Mouse (Mus musculus): Measurements from ENCODE around the gene Ptpn4. TPM values are rescaled to one million over a fixed set of nuclear protein-coding genes. Genes with fewer than 3 reads are reported as not detected.

Ptpn4 gene
- 4.1 and 5.0 TPM in 2 replicates for polyA plus RNA-seq (2016; fragmentation: Nextera tagmentation; extraction: Ambion mirVana)

DNA sequence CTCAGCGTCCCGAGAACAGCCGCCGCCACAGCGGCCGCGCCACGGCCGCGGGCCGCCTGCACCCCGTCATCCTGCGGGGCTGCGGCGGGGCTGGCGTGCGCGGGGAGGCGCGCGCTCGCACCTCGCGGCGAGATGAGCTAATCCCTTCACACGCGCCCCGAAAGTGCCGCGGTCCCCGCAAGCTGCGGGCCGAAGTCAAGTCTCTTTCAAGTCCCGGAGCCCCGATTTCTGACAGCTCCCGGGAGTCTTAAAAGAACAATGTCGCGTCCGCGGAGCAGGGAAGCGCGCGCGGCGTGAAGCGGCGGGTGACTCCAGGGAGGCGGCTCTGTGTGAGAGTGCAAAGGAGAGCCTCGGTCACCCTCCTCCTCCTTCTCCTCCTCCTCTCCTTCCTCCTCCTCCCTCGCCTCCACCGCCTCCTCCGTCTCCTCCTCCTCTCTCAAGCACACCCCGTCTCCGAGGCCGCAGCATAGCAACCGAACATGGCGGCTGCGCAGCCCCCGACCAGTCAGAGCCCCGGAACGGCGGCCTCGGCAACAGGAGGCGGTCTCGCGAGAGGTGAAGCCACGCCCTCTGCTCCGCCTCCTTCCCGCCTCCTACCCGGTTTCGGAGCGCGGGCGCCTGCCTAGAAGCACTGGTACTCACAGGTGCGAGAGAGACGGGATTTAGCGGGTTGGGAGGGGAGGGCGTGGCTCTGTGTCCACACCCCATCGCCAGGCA is at the start of gene Ptpn4:
TSS of gene Ptpn4 (minus strand) at position 579 of the 717 bp plus-strand sequence.
- no peaks in the 10 kb centered on the region for H3K9me3 ChIP-seq (replicated peaks)
- under 1% methylated on average over 78 of the region's 79 CpGs for WGBS (ENCODE audit: insufficient replicate concordance)
- ATAC-seq = peak; percentile 99
- H3K4me3 ChIP-seq = peak within 1 kb of the TSS; percentile 91
- H3K4me2 ChIP-seq = peak within 1 kb of the TSS; percentile 72
- H3K9ac ChIP-seq = peak within 1 kb of the TSS; percentile 88
- peaks cover 21% of the 10 kb centered on the region for H3K4me1 ChIP-seq
- peak within 1 kb of the TSS; percentile 91 for H3K27ac ChIP-seq
- no peaks in the 10 kb centered on the region for H3K36me3 ChIP-seq
- H3K27me3 ChIP-seq (replicated peaks) = 0 out of 2 replicates have a peak, but pooled peaks cover 3% of the 10 kb centered on the region

DNA sequence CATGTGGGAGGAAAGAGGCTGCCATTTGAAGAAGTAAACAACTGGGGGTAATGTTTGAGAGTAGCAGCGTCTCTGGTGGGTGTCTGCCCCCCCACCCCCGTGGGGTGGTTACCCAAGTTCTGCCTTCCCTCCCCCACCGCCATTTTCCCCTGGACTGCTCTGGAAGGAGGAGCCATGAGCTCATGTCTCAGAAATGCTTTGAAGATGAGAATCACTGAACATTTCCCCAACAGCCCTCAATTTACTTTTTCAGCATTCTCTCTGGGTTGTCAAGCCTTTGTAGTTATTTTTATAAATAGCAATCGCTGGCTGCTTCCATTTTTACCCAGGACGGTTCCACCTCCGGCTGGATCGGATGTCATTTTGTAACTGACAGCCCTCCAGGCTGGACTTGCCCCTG is 48.9 kb upstream of the Ptpn4 start:
- no peaks in the 10 kb centered on the region for H3K4me1 ChIP-seq
- 56% methylated on average over 7 of the region's 7 CpGs for WGBS (ENCODE audit: insufficient replicate concordance)
- no peak for ATAC-seq

DNA sequence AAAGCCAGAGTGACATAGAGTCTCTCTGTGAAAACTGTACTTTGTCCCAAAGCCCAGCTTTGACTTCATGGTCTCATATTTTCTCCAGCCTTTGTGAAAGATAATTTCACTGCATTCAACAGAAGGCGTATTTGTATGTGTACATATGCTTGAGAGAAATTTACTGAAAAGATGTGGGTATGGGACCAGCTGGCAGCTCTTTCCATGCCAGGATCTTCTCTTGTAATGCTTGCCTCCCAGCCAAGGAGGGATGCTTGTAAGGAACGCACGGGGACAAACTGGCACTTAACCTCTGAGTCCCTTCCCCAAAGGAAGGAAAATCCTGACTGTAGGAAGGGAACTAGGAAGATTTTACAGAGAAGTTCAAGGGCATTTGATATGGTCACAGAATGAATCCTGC is 46.9 kb upstream of the Ptpn4 start:
- Histone ChIP-seq H3K9me3 (replicated peaks) (no peaks in the 10 kb centered on the region), H3K27me3 (replicated peaks) (no peaks in the 10 kb centered on the region), H3K4me2 (no peak overlapping the region), H3K27ac (no peak overlapping the region), H3K36me3 (no peaks in the 10 kb centered on the region), H3K4me1 (no peaks in the 10 kb centered on the region), H3K4me3 (no peak overlapping the region), H3K9ac (no peak overlapping the region)
- no peak for ATAC-seq
- WGBS (ENCODE audit: insufficient replicate concordance) = 70% methylated on average over 3 of the region's 3 CpGs

More for the DNA sequence above, 48.9 kb upstream of the Ptpn4 start:
- H3K36me3 ChIP-seq = no peaks in the 10 kb centered on the region
- H3K4me2 ChIP-seq = no peak overlapping the region
- no peak overlapping the region for H3K9ac ChIP-seq
- no peak overlapping the region for H3K4me3 ChIP-seq
- no peaks in the 10 kb centered on the region for H3K27me3 ChIP-seq (replicated peaks)
- no peaks in the 10 kb centered on the region for H3K9me3 ChIP-seq (replicated peaks)
- H3K27ac ChIP-seq = no peak overlapping the region

DNA sequence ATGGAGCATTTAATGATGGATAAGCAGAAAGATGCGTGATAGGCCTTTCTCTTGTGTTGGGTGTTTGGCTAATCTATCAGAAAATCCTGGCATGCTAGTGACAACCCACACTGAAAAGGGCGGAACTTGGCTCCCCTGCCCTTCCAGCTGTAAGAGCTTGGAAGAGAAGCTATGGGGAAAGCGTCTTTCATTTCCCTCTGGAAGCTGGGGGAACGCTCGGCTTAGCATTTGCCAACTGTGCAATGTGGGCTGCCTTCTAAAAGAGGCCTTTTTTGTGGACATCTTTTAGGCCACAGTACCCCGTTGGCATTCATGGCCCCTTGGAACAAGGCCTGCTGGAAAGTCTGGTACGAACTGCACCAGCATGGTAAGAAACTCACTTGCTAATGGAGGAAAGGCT is 41.5 kb upstream of the Ptpn4 start:
- H3K27me3 ChIP-seq (replicated peaks) = no peaks in the 10 kb centered on the region
- no peak for ATAC-seq
- H3K9ac ChIP-seq = no peak overlapping the region
- H3K27ac ChIP-seq = no peak overlapping the region
- no peak overlapping the region for H3K4me2 ChIP-seq
- H3K4me3 ChIP-seq = no peak overlapping the region
- H3K36me3 ChIP-seq = no peaks in the 10 kb centered on the region
- WGBS (ENCODE audit: insufficient replicate concordance) = 70% methylated on average over 7 of the region's 7 CpGs
- H3K9me3 ChIP-seq (replicated peaks) = no peaks in the 10 kb centered on the region
- H3K4me1 ChIP-seq = no peaks in the 10 kb centered on the region

DNA sequence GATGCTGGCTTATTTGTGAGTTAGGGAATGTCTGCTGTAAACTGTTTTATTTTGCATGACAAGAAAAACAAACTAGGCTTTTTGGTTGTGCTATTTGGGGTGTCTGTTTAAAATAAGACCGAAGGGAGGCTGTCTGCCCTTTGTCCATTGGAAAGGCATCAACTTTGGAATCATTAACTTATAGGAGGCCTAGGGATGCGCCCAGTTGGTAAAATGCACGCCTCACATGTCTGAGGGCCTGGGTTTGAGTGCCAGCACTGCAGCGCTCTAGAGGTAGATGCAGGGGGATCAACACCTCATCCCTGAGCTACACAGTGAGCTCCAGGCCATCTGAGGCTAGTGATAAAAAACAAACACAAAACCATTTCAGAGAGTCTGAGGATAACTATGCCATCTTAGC is 40.1 kb upstream of the Ptpn4 start:
- H3K36me3 ChIP-seq = no peaks in the 10 kb centered on the region
- 73% methylated on average over 4 of the region's 4 CpGs for WGBS (ENCODE audit: insufficient replicate concordance)
- H3K4me2 ChIP-seq = no peak overlapping the region
- no peaks in the 10 kb centered on the region for H3K4me1 ChIP-seq
- H3K27ac ChIP-seq = no peak overlapping the region
- no peak overlapping the region for H3K9ac ChIP-seq
- no peak overlapping the region for H3K4me3 ChIP-seq
- H3K27me3 ChIP-seq (replicated peaks) = no peaks in the 10 kb centered on the region
- no peak for ATAC-seq
- H3K9me3 ChIP-seq (replicated peaks) = no peaks in the 10 kb centered on the region

DNA sequence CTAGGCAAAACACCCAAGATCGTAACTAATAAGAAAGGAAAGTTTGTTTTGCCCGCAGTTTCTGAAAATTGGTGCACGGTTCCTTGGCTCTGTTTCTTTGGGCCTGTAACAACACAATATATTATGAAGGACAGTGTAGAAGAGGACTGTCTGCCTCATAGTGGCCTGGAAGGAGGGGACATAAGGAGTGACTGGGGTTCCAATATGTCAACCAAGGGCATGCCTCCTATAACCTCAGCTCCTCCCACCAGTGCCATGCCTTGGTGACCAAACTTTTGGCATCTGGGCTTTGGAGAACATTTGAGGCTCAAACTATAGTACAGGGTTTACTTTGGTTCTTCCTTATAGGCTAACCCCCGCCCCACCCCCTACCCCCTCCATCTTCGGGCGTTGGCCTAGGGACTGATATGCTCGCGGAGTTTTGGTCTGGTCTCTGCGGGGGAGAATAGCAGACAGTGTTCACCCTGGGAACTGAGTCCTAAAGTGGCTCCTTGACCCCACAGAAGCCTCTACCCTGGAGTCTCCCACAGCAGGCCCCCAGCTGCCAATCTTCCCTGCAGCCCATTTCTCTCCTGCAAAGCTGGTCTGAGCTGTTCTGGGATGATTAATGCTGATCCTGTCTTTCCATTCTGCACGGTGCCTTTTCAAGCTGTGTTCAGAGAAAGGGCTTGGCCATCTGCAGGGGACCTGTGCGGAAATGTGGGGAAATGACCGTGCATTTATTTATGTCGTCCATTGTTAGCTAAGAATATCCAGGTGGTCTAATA is 31.2 kb upstream of the Ptpn4 start:
- H3K27ac ChIP-seq = no peak overlapping the region
- ATAC-seq = no peak
- WGBS (ENCODE audit: insufficient replicate concordance) = 58% methylated on average over 13 of the region's 13 CpGs

DNA sequence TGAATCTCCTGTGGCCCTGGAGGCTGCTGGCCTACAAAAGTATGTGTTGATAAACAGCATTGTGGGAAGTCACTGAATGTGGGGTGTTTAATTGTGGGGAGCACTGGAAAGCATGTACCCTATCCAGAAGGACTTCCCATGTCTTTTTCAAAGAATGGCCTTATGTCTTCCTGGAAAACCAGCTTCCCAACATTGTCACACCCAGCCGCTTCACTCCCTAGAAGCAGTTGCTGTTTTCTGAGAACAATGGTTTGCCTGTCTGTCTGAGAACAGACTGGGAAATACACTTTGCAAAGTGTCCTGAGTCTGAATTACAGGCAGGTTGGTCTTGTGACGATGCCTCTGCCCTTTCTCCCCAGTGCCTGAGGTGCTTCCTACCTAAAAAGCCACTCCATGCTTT is 29.9 kb upstream of the Ptpn4 start:
- 59% methylated on average over 2 of the region's 2 CpGs for WGBS (ENCODE audit: insufficient replicate concordance)
- H3K9ac ChIP-seq = no peak overlapping the region
- no peaks in the 10 kb centered on the region for H3K9me3 ChIP-seq (replicated peaks)
- no peak for ATAC-seq
- H3K4me2 ChIP-seq = no peak overlapping the region
- no peak overlapping the region for H3K27ac ChIP-seq
- no peaks in the 10 kb centered on the region for H3K27me3 ChIP-seq (replicated peaks)
- no peak overlapping the region for H3K4me3 ChIP-seq
- no peaks in the 10 kb centered on the region for H3K36me3 ChIP-seq
- H3K4me1 ChIP-seq = no peaks in the 10 kb centered on the region

More for the DNA sequence above, 31.2 kb upstream of the Ptpn4 start:
- Histone ChIP-seq H3K27me3 (replicated peaks) (no peaks in the 10 kb centered on the region), H3K9ac (no peak overlapping the region), H3K4me2 (no peak overlapping the region), H3K4me3 (no peak overlapping the region), H3K9me3 (replicated peaks) (no peaks in the 10 kb centered on the region), H3K36me3 (no peaks in the 10 kb centered on the region), H3K4me1 (no peaks in the 10 kb centered on the region)

DNA sequence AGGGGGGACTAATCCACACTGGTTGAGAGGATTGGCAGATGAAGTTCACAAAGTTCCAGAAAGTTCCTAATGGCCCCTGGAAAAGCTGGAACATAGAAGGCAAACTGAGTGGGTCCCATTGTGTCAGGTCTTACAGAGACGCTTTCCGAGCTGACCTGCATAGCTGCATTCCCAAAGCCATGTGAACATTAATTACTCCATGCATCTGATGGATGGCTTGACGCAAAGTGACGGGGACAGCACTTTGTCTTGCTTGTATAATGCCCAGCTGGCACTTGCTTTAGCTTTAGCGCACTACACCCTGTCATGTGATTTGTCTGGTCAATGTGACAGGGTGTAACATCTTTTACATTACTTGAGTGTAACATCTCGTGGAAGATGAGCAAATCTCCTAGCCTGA is 27.9 kb upstream of the Ptpn4 start:
- no peaks in the 10 kb centered on the region for H3K27me3 ChIP-seq (replicated peaks)
- H3K9ac ChIP-seq = no peak overlapping the region
- no peaks in the 10 kb centered on the region for H3K9me3 ChIP-seq (replicated peaks)
- no peak overlapping the region for H3K27ac ChIP-seq
- H3K4me1 ChIP-seq = no peaks in the 10 kb centered on the region
- H3K36me3 ChIP-seq = no peaks in the 10 kb centered on the region
- no peak overlapping the region for H3K4me2 ChIP-seq
- 68% methylated on average over 6 of the region's 6 CpGs for WGBS (ENCODE audit: insufficient replicate concordance)
- ATAC-seq = no peak
- H3K4me3 ChIP-seq = no peak overlapping the region

DNA sequence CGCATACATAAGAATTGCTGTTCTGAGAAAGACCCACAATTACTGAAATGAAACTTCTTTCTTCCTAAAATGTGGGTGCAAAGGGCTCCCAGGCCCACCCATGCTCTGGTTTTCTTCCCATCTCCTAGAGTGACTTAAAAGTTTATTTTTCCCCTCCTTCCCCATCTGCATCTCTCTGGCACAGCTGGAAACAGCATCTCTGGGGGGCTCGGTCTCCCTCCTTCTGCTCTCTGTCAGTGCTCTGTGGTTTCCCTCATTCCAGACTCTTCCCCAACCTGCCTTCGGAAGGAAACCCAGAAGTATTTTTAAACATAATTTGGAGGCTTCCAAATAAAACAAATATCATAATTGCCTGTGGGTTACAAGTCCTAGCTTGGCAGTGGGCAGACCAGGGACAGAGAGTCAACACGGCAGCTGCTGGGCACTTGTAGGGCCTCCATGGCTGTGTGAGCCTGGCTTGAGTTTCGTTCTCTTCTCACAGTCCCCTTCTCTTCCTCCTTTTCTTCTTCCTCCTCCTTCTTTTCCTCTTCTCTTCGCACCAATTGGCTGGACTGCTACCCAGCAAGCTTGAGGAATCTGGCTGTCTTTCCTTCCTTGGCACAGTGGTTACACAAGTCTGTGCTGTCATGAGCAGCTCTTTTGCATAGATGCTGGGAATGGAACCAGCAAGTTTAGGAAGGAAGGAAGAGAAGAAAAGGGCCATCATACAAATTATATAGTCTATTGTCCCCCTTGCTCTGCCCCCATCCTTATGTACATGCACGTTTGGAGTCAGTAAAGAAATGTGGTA is 26.3 kb upstream of the Ptpn4 start:
- WGBS (ENCODE audit: insufficient replicate concordance) = 52% methylated on average over 7 of the region's 7 CpGs
- H3K4me2 ChIP-seq = no peak overlapping the region
- ATAC-seq = no peak
- H3K36me3 ChIP-seq = no peaks in the 10 kb centered on the region
- H3K4me1 ChIP-seq = no peaks in the 10 kb centered on the region
- no peak overlapping the region for H3K9ac ChIP-seq
- no peaks in the 10 kb centered on the region for H3K27me3 ChIP-seq (replicated peaks)
- no peak overlapping the region for H3K27ac ChIP-seq
- no peaks in the 10 kb centered on the region for H3K9me3 ChIP-seq (replicated peaks)
- H3K4me3 ChIP-seq = no peak overlapping the region

DNA sequence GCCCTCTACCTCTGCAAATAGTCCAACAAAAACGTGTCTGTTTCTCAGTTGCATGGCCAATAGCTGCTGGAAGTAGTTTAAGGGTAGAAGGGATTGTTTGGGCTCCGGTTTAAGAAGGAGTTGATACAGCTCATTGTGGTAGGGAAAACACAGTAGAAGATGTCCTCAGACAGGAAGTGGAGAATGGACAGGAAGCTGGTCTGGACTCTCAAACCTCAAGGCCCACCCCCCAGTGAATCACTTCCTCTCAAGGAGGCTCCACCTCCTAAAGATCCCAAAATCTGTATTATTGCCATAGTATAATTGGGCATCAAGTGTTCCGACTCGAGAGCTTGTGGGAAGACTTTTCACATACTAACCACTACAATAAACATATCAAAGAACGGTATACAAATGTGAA is 22.2 kb upstream of the Ptpn4 start:
- no peak overlapping the region for H3K4me3 ChIP-seq
- WGBS (ENCODE audit: insufficient replicate concordance) = 58% methylated on average over 5 of the region's 5 CpGs
- no peaks in the 10 kb centered on the region for H3K9me3 ChIP-seq (replicated peaks)
- H3K27me3 ChIP-seq (replicated peaks) = no peaks in the 10 kb centered on the region
- H3K4me1 ChIP-seq = no peaks in the 10 kb centered on the region
- no peak overlapping the region for H3K9ac ChIP-seq
- no peaks in the 10 kb centered on the region for H3K36me3 ChIP-seq
- no peak overlapping the region for H3K4me2 ChIP-seq
- no peak overlapping the region for H3K27ac ChIP-seq
- no peak for ATAC-seq

DNA sequence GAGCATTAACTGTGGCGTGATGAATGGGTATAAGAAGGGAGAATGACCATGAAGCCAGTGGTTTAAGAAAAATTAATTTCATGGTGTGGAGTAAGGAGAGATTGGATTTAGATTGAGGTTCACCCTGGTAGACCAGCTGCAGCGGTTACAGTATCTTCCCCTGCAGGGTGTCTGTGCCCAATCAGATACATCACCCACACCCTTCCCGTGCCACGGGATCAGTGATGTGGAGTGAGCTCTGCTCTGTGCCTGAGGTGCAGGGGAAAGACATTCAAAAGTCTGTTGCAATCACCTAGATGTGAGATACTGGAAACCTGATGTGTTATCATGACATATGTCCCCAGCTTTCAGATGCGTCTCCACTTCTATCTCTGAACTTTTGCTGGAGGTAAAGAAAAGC is 15.6 kb upstream of the Ptpn4 start:
- no peak overlapping the region for H3K4me2 ChIP-seq
- no peak overlapping the region for H3K9ac ChIP-seq
- H3K27ac ChIP-seq = no peak overlapping the region
- no peaks in the 10 kb centered on the region for H3K4me1 ChIP-seq
- 61% methylated on average over 5 of the region's 5 CpGs for WGBS (ENCODE audit: insufficient replicate concordance)
- ATAC-seq = no peak
- no peak overlapping the region for H3K4me3 ChIP-seq
- H3K27me3 ChIP-seq (replicated peaks) = no peaks in the 10 kb centered on the region
- no peaks in the 10 kb centered on the region for H3K9me3 ChIP-seq (replicated peaks)
- no peaks in the 10 kb centered on the region for H3K36me3 ChIP-seq

DNA sequence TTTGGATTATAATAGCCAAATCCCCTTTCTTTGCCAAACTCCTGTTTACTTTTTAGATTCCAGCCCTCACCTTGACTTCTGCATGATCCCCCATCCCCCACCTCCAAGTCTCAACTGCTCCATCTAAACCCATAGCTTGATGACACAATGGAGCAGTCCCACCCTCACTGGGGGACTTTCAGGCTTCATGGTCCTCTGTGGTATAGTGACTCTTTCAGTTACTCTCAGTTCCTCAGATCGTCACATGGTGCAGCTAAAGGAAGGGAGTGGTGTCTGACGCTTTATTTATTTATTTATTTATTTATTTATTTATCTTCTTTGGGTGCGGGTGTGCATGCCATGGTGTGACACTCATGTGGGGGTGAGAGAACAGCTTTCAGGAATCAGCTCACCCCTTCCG is 14.9 kb upstream of the Ptpn4 start:
- Histone ChIP-seq H3K9ac (no peak overlapping the region), H3K27me3 (replicated peaks) (no peaks in the 10 kb centered on the region), H3K27ac (no peak overlapping the region), H3K4me3 (no peak overlapping the region), H3K36me3 (no peaks in the 10 kb centered on the region), H3K4me1 (no peaks in the 10 kb centered on the region), H3K4me2 (no peak overlapping the region), H3K9me3 (replicated peaks) (no peaks in the 10 kb centered on the region)
- ATAC-seq = no peak
- WGBS (ENCODE audit: insufficient replicate concordance) = 63% methylated on average over 4 of the region's 4 CpGs

Data from liver, embryonic 12.5 days (tissue).